Mouse (Mus musculus): ENCODE measurements at regions not wholly inside any gene's neighbourhood (a gene's known extent, or its start where the extent isn't known, plus 50 kb on each side); places are given as distances from the start of the nearest gene placed in this dataset.
A peak's percentile ranks its signal among the peaks of the same experiment; 100 is the strongest.

- Histone ChIP-seq H3K9me3 (ENCODE audit: control insufficient read depth, low read length) (no peaks in the 10 kb centered on the region), H3K4me2 (replicated peaks; ENCODE audit: low read depth) (no peak overlapping the region), H3K4me1 (replicated peaks; ENCODE audit: control insufficient read depth, insufficient read depth) (peaks cover 2% of the 10 kb centered on the region; the same call in 1 of the 2 replicates), H3K9ac (ENCODE audit: low read length) (no peak overlapping the region), H3K27me3 (ENCODE audit: control insufficient read depth, insufficient read depth, low read length) (no peaks in the 10 kb centered on the region), H3K27ac (replicated peaks) (no peak overlapping the region), H3K36me3 (ENCODE audit: control insufficient read depth, insufficient read depth, low read length) (no peaks in the 10 kb centered on the region), H3K4me3 (ENCODE audit: low read depth, low read length) (no peak overlapping the region)
- WGBS = 85% methylated on average over 1 of the region's 1 CpGs
- TF ChIP-seq CTCF (IDR thresholded peaks at IDR 0.05; ENCODE audit: low read depth) (no peak), EP300 (optimal IDR thresholded peaks at IDR 0.05) (no peak)
- ATAC-seq (ENCODE audit: low FRiP score, low TSS enrichment) (no peak), DNase-seq (ENCODE audit: low spot score) (no peak)
These were observed 202.1 kb upstream of the Klf4 start for GRCm38 (mm10) chr4:55734331-55734730.

GRCm38 (mm10) chr4:55733223-55733622 is 201.0 kb upstream of the Klf4 start:
- Histone ChIP-seq H3K36me3 (ENCODE audit: control insufficient read depth, insufficient read depth, low read length) (no peaks in the 10 kb centered on the region), H3K9me3 (ENCODE audit: control insufficient read depth, low read length) (no peaks in the 10 kb centered on the region), H3K27ac (replicated peaks) (peak overlapping the region; percentile 30; the same call in 1 of the 2 replicates), H3K4me1 (replicated peaks; ENCODE audit: control insufficient read depth, insufficient read depth) (peaks cover 2% of the 10 kb centered on the region; the same call in 1 of the 2 replicates), H3K9ac (ENCODE audit: low read length) (no peak overlapping the region), H3K4me3 (ENCODE audit: low read depth, low read length) (no peak overlapping the region), H3K27me3 (ENCODE audit: control insufficient read depth, insufficient read depth, low read length) (no peaks in the 10 kb centered on the region), H3K4me2 (replicated peaks; ENCODE audit: low read depth) (no peak overlapping the region)
- DNase-seq (ENCODE audit: low spot score) (no peak), ATAC-seq (ENCODE audit: low FRiP score, low TSS enrichment) (peak; percentile 66)
- WGBS = 40% methylated on average over 4 of the region's 4 CpGs
- TF ChIP-seq EP300 (optimal IDR thresholded peaks at IDR 0.05) (no peak), CTCF (IDR thresholded peaks at IDR 0.05; ENCODE audit: low read depth) (no peak)

GRCm38 (mm10) chr4:55732006-55732405 is 199.7 kb upstream of the Klf4 start:
- TF ChIP-seq CTCF (IDR thresholded peaks at IDR 0.05; ENCODE audit: low read depth) (no peak), EP300 (optimal IDR thresholded peaks at IDR 0.05) (no peak)
- Histone ChIP-seq H3K9ac (ENCODE audit: low read length) (no peak overlapping the region), H3K4me2 (replicated peaks; ENCODE audit: low read depth) (no peak overlapping the region), H3K4me3 (ENCODE audit: low read depth, low read length) (no peak overlapping the region), H3K27ac (replicated peaks) (0 out of 2 replicates have a peak overlapping the region, but pooled peaks have one; percentile 45), H3K36me3 (ENCODE audit: control insufficient read depth, insufficient read depth, low read length) (no peaks in the 10 kb centered on the region), H3K4me1 (replicated peaks; ENCODE audit: control insufficient read depth, insufficient read depth) (peaks cover 2% of the 10 kb centered on the region; the same call in 1 of the 2 replicates), H3K9me3 (ENCODE audit: control insufficient read depth, low read length) (no peaks in the 10 kb centered on the region), H3K27me3 (ENCODE audit: control insufficient read depth, insufficient read depth, low read length) (no peaks in the 10 kb centered on the region)
- ATAC-seq (ENCODE audit: low FRiP score, low TSS enrichment) (peak; percentile 67; the same call in 1 of the 2 replicates), DNase-seq (ENCODE audit: low spot score) (peak; percentile 34)
- WGBS = 30% methylated on average over 4 of the region's 4 CpGs

- H3K27me3 ChIP-seq (ENCODE audit: control insufficient read depth, insufficient read depth, low read length) = no peaks in the 10 kb centered on the region
- DNase-seq (ENCODE audit: low spot score) (no peak), ATAC-seq (ENCODE audit: low FRiP score, low TSS enrichment) (no peak)
- H3K4me1 ChIP-seq (replicated peaks; ENCODE audit: control insufficient read depth, insufficient read depth) = peaks cover 2% of the 10 kb centered on the region; the same call in 1 of the 2 replicates
- H3K4me2 ChIP-seq (replicated peaks; ENCODE audit: low read depth) = no peak overlapping the region
- no peaks in the 10 kb centered on the region for H3K9me3 ChIP-seq (ENCODE audit: control insufficient read depth, low read length)
- no peaks in the 10 kb centered on the region for H3K36me3 ChIP-seq (ENCODE audit: control insufficient read depth, insufficient read depth, low read length)
- no peak overlapping the region for H3K9ac ChIP-seq (ENCODE audit: low read length)
- WGBS = 74% methylated on average over 4 of the region's 4 CpGs
- no peak overlapping the region for H3K4me3 ChIP-seq (ENCODE audit: low read depth, low read length)
- TF ChIP-seq EP300 (optimal IDR thresholded peaks at IDR 0.05) (no peak), CTCF (IDR thresholded peaks at IDR 0.05; ENCODE audit: low read depth) (no peak)
- no peak overlapping the region for H3K27ac ChIP-seq (replicated peaks)
These were observed 198.0 kb upstream of the Klf4 start for GRCm38 (mm10) chr4:55730266-55730665.

- no peak overlapping the region for H3K4me3 ChIP-seq (ENCODE audit: low read depth, low read length)
- H3K27ac ChIP-seq (replicated peaks) = no peak overlapping the region
- ATAC-seq (ENCODE audit: low FRiP score, low TSS enrichment) = no peak
- H3K36me3 ChIP-seq (ENCODE audit: control insufficient read depth, insufficient read depth, low read length) = no peaks in the 10 kb centered on the region
- no peaks in the 10 kb centered on the region for H3K27me3 ChIP-seq (ENCODE audit: control insufficient read depth, insufficient read depth, low read length)
- no peak overlapping the region for H3K9ac ChIP-seq (ENCODE audit: low read length)
- no peak overlapping the region for H3K4me2 ChIP-seq (replicated peaks; ENCODE audit: low read depth)
- 61% methylated on average over 2 of the region's 2 CpGs for WGBS
- H3K4me1 ChIP-seq (replicated peaks; ENCODE audit: control insufficient read depth, insufficient read depth) = no peaks in the 10 kb centered on the region; the same call in 1 of the 2 replicates
- no peaks in the 10 kb centered on the region for H3K9me3 ChIP-seq (ENCODE audit: control insufficient read depth, low read length)
- DNase-seq (ENCODE audit: low spot score) = no peak
- TF ChIP-seq EP300 (optimal IDR thresholded peaks at IDR 0.05) = no peak
- TF ChIP-seq CTCF (IDR thresholded peaks at IDR 0.05; ENCODE audit: low read depth) = no peak
These were observed 194.9 kb upstream of the Klf4 start for GRCm38 (mm10) chr4:55727178-55727577.

DNA sequence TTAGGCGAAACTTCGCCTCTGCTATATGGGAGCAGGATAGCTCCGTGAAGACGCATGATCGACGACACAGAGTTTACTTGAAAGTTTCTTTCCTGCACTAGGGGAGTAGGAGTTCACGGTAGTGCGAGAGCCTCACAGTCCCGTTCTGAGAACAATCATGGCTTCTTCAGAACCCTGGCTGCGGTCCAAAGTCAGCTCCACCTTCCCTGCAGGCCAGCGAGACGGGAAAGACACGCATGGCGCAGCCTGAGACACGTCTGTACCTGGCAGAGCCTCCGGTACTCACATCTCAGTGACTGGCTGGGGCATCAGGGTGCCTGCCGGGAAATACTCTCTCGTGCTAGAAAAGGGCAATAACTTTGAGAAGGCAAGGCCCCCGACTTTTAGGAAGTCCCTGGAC is 193.8 kb upstream of the Klf4 start:
- H3K36me3 ChIP-seq (ENCODE audit: control insufficient read depth, insufficient read depth, low read length) = no peaks in the 10 kb centered on the region
- no peak overlapping the region for H3K4me2 ChIP-seq (replicated peaks; ENCODE audit: low read depth)
- ATAC-seq (ENCODE audit: low FRiP score, low TSS enrichment) = no peak
- H3K27ac ChIP-seq (replicated peaks) = no peak overlapping the region
- no peak overlapping the region for H3K4me3 ChIP-seq (ENCODE audit: low read depth, low read length)
- H3K9ac ChIP-seq (ENCODE audit: low read length) = no peak overlapping the region
- 68% methylated on average over 19 of the region's 19 CpGs for WGBS
- TF ChIP-seq EP300 (optimal IDR thresholded peaks at IDR 0.05) (no peak), CTCF (IDR thresholded peaks at IDR 0.05; ENCODE audit: low read depth) (no peak)
- H3K4me1 ChIP-seq (replicated peaks; ENCODE audit: control insufficient read depth, insufficient read depth) = peaks cover 5% of the 10 kb centered on the region
- H3K27me3 ChIP-seq (ENCODE audit: control insufficient read depth, insufficient read depth, low read length) = no peaks in the 10 kb centered on the region
- peak; percentile 19 for DNase-seq (ENCODE audit: low spot score)
- H3K9me3 ChIP-seq (ENCODE audit: control insufficient read depth, low read length) = no peaks in the 10 kb centered on the region

Data from stomach, postnatal 0 days (tissue).